ENCODE assay signal across 28 mouse cellular contexts in genomic region chr10:40330262-40330661, GRCm38 (mm10). TPM values are rescaled to one million over a fixed set of nuclear protein-coding genes. Genes with fewer than 3 reads are reported as not detected.
DNase-seq lines count a peak whose midpoint lies in the region; ATAC-seq and TF ChIP-seq lines count a peak whose summit lies in the region.
"Had no signal": no experiment of that assay in that cellular context is flagged by ENCODE, and none has a peak within 500 bp of the region (broad histone marks: within the 10 kb centered on the region; RNA-seq: fewer than 3 reads in every experiment).

No protein-coding gene starts in this region.

- no peak overlapping the region for H3K9ac ChIP-seq in intestine, postnatal 0 days (ENCODE audit: low read depth, low read length)
- H3K9ac ChIP-seq in intestine, embryonic 15.5 days = no peak overlapping the region
- no peak overlapping the region for H3K9ac ChIP-seq in midbrain, postnatal 0 days (replicated peaks; ENCODE audit: low read length, poor library complexity, severe bottlenecking)
- H3K9ac ChIP-seq in midbrain, embryonic 14.5 days (replicated peaks; ENCODE audit: low read length) = no peak overlapping the region
- H3K9ac ChIP-seq: embryonic facial prominence, embryonic 13.5 days; forebrain, embryonic 13.5 days; heart, embryonic 15.5 days; hindbrain, embryonic 13.5 days; limb, embryonic 12.5 days; liver, embryonic 15.5 days; midbrain, embryonic 12.5 days; neural tube, embryonic 12.5 days had no signal

- ATAC-seq in intestine, postnatal 0 days = no peak
- no peak for ATAC-seq in intestine, embryonic 15.5 days
- no peak for ATAC-seq in midbrain, postnatal 0 days (ENCODE audit: low FRiP score)
- ATAC-seq in midbrain, embryonic 14.5 days (ENCODE audit: low FRiP score, low TSS enrichment) = no peak
- ATAC-seq: forebrain, embryonic 13.5 days had no signal

- no peak overlapping the region for H3K4me3 ChIP-seq in intestine, postnatal 0 days (ENCODE audit: low read depth, low read length)
- no peak overlapping the region for H3K4me3 ChIP-seq in intestine, embryonic 15.5 days (replicated peaks)
- H3K4me3 ChIP-seq in midbrain, postnatal 0 days (ENCODE audit: low read depth, low read length) = no peak overlapping the region
- no peak overlapping the region for H3K4me3 ChIP-seq in midbrain, embryonic 14.5 days (replicated peaks; ENCODE audit: low read depth, low read length)
- H3K4me3 ChIP-seq: embryonic facial prominence, embryonic 13.5 days; erythroblast, embryonic 14.5 days; forebrain, embryonic 13.5 days; heart, embryonic 15.5 days; hindbrain, embryonic 13.5 days; limb, embryonic 12.5 days; liver, embryonic 15.5 days; midbrain, embryonic 12.5 days; neural tube, embryonic 12.5 days had no signal

- H3K27me3 ChIP-seq in intestine, postnatal 0 days (replicated peaks; ENCODE audit: control insufficient read depth, insufficient read depth, low read length) = no peaks in the 10 kb centered on the region
- no peaks in the 10 kb centered on the region for H3K27me3 ChIP-seq in intestine, embryonic 15.5 days (replicated peaks)
- H3K27me3 ChIP-seq in midbrain, postnatal 0 days (ENCODE audit: insufficient read depth, low read length) = no peaks in the 10 kb centered on the region
- H3K27me3 ChIP-seq in midbrain, embryonic 14.5 days (ENCODE audit: control insufficient read depth, insufficient read depth, low read length) = no peaks in the 10 kb centered on the region
- H3K27me3 ChIP-seq: embryonic facial prominence, embryonic 13.5 days; forebrain, embryonic 13.5 days; heart, embryonic 15.5 days; hindbrain, embryonic 13.5 days; limb, embryonic 12.5 days; liver, embryonic 15.5 days; midbrain, embryonic 12.5 days; neural tube, embryonic 12.5 days had no signal

- peak; percentile 27 for TF ChIP-seq CTCF in intestine, postnatal 0 days (IDR thresholded peaks at IDR 0.05; ENCODE audit: low read depth)
- peak; percentile 22 for TF ChIP-seq CTCF in midbrain, postnatal 0 days (IDR thresholded peaks at IDR 0.05)

- no peaks in the 10 kb centered on the region for H3K9me3 ChIP-seq in intestine, postnatal 0 days (ENCODE audit: control insufficient read depth)
- H3K9me3 ChIP-seq in intestine, embryonic 15.5 days = no peaks in the 10 kb centered on the region
- no peaks in the 10 kb centered on the region for H3K9me3 ChIP-seq in midbrain, postnatal 0 days (ENCODE audit: low read length)
- H3K9me3 ChIP-seq in midbrain, embryonic 14.5 days (ENCODE audit: control insufficient read depth, low read length) = no peaks in the 10 kb centered on the region
- H3K9me3 ChIP-seq: embryonic facial prominence, embryonic 13.5 days; forebrain, embryonic 13.5 days; heart, embryonic 15.5 days; limb, embryonic 12.5 days; liver, embryonic 15.5 days; midbrain, embryonic 12.5 days; neural tube, embryonic 12.5 days had no signal

- no peak overlapping the region for H3K27ac ChIP-seq in intestine, postnatal 0 days (ENCODE audit: low read depth, low read length)
- no peak overlapping the region for H3K27ac ChIP-seq in intestine, embryonic 15.5 days
- no peak overlapping the region for H3K27ac ChIP-seq in midbrain, postnatal 0 days (ENCODE audit: low read depth, low read length)
- no peak overlapping the region for H3K27ac ChIP-seq in midbrain, embryonic 14.5 days (replicated peaks; ENCODE audit: low read depth, low read length)
- H3K27ac ChIP-seq: embryonic facial prominence, embryonic 13.5 days; forebrain, embryonic 13.5 days; heart, embryonic 15.5 days; hindbrain, embryonic 13.5 days; limb, embryonic 12.5 days; midbrain, embryonic 12.5 days; neural tube, embryonic 12.5 days had no signal

- H3K4me1 ChIP-seq in intestine, postnatal 0 days (replicated peaks; ENCODE audit: control insufficient read depth, insufficient read depth, low read length) = 0 out of 2 replicates have a peak, but pooled peaks cover 4% of the 10 kb centered on the region
- H3K4me1 ChIP-seq in intestine, embryonic 15.5 days (replicated peaks) = no peaks in the 10 kb centered on the region
- no peaks in the 10 kb centered on the region for H3K4me1 ChIP-seq in midbrain, postnatal 0 days (ENCODE audit: insufficient read depth, low read length)
- no peaks in the 10 kb centered on the region for H3K4me1 ChIP-seq in midbrain, embryonic 14.5 days (ENCODE audit: control insufficient read depth, insufficient read depth, low read length)
- H3K4me1 ChIP-seq: embryonic facial prominence, embryonic 13.5 days; forebrain, embryonic 13.5 days; hindbrain, embryonic 13.5 days; limb, embryonic 12.5 days; midbrain, embryonic 12.5 days; neural tube, embryonic 12.5 days had no signal

- no peak overlapping the region for H3K4me2 ChIP-seq in intestine, postnatal 0 days (replicated peaks; ENCODE audit: low read depth)
- no peak overlapping the region for H3K4me2 ChIP-seq in intestine, embryonic 15.5 days (replicated peaks)
- H3K4me2 ChIP-seq in midbrain, postnatal 0 days (ENCODE audit: low read depth, low read length, poor library complexity, severe bottlenecking) = no peak overlapping the region
- no peak overlapping the region for H3K4me2 ChIP-seq in midbrain, embryonic 14.5 days (ENCODE audit: low read length)
- H3K4me2 ChIP-seq: embryonic facial prominence, embryonic 13.5 days; forebrain, embryonic 13.5 days; heart, embryonic 15.5 days; hindbrain, embryonic 13.5 days; limb, embryonic 12.5 days; liver, embryonic 15.5 days; midbrain, embryonic 12.5 days; neural tube, embryonic 12.5 days had no signal

- DNase-seq in midbrain, postnatal 0 days (ENCODE audit: low spot score) = no peak
- DNase-seq in midbrain, embryonic 14.5 days = no peak
- peak; percentile 64 for DNase-seq in R1 (ENCODE audit: low read depth, low spot score)
- no peak for DNase-seq in adrenal gland, adult 2 months
- no peak for DNase-seq in neural tube, embryonic 10.5 days (ENCODE audit: extremely low spot score, low spot score)
- DNase-seq: adrenal gland, postnatal 14 days; cerebellum, adult 8-10 months; cerebellum, postnatal 36 days; embryo, embryonic 11 days; gastrocnemius, postnatal 10 days; heart, adult 18-20 months; heart, postnatal 36 days; kidney, postnatal 25 days; lung, postnatal 10 days; retina, postnatal 1 day; right cerebral cortex, postnatal 25 days; thymus, postnatal 36 days had no signal

- WGBS in intestine, postnatal 0 days = 85% methylated on average over 1 of the region's 1 CpGs
- 86% methylated on average over 1 of the region's 1 CpGs for WGBS in intestine, embryonic 15.5 days
- 83% methylated on average over 1 of the region's 1 CpGs for WGBS in midbrain, postnatal 0 days
- 87% methylated on average over 1 of the region's 1 CpGs for WGBS in midbrain, embryonic 14.5 days

- no peaks in the 10 kb centered on the region for H3K36me3 ChIP-seq in intestine, postnatal 0 days (ENCODE audit: control insufficient read depth, insufficient read depth)
- no peaks in the 10 kb centered on the region for H3K36me3 ChIP-seq in intestine, embryonic 15.5 days
- no peaks in the 10 kb centered on the region for H3K36me3 ChIP-seq in midbrain, postnatal 0 days (ENCODE audit: insufficient read depth, low read length)
- no peaks in the 10 kb centered on the region for H3K36me3 ChIP-seq in midbrain, embryonic 14.5 days (ENCODE audit: control insufficient read depth, insufficient read depth, low read length)
- H3K36me3 ChIP-seq: embryonic facial prominence, embryonic 13.5 days; heart, embryonic 15.5 days; hindbrain, embryonic 13.5 days; limb, embryonic 12.5 days; liver, embryonic 15.5 days; midbrain, embryonic 12.5 days; neural tube, embryonic 12.5 days had no signal

RNA-seq across cellular contexts. Expression of gene Cdk19, which starts 9.1 kb away (rescaled TPM):
- polyA plus RNA-seq in intestine, postnatal 0 days (2015; fragmentation: Nextera tagmentation; extraction: Ambion mirVana) = 3.0 and 3.2 TPM in 2 replicates
- 5.9 and 6.3 TPM in 2 replicates for polyA plus RNA-seq in intestine, embryonic 15.5 days (2015; fragmentation: Nextera tagmentation; extraction: Ambion mirVana)
- total RNA-seq in midbrain, postnatal 0 days (2014; rRNA removed) = 11.8 and 13.2 TPM in 2 replicates
- 3.8 and 3.9 TPM in 2 replicates for polyA plus RNA-seq in midbrain, postnatal 0 days (2015; fragmentation: Nextera tagmentation; extraction: Ambion mirVana)
- polyA plus RNA-seq in midbrain, embryonic 14.5 days (2014; fragmentation: Nextera tagmentation; extraction: Ambion mirVana) = 9.4 and 13.1 TPM in 2 replicates
- 10 to 100 TPM in 1 of 2 experiments, 1 to 10 TPM in 1; 8.7 to 12.7 TPM for total RNA-seq in adrenal gland, adult 2 months (2021)
- polyA plus RNA-seq in adrenal gland, adult 2 months (2012; rRNA removed) = 5.2 and 5.8 TPM in 2 replicates

RNA-seq across cellular contexts. Expression of gene Amd1, which starts 28.3 kb away (rescaled TPM):
- 24.0 and 25.3 TPM in 2 replicates for polyA plus RNA-seq in intestine, postnatal 0 days (2015; fragmentation: Nextera tagmentation; extraction: Ambion mirVana)
- polyA plus RNA-seq in intestine, embryonic 15.5 days (2015; fragmentation: Nextera tagmentation; extraction: Ambion mirVana) = 55.7 and 60.4 TPM in 2 replicates
- 53.2 and 54.6 TPM in 2 replicates for total RNA-seq in midbrain, postnatal 0 days (2014; rRNA removed)
- 32.9 and 34.3 TPM in 2 replicates for polyA plus RNA-seq in midbrain, postnatal 0 days (2015; fragmentation: Nextera tagmentation; extraction: Ambion mirVana)
- polyA plus RNA-seq in midbrain, embryonic 14.5 days (2014; fragmentation: Nextera tagmentation; extraction: Ambion mirVana) = 37.4 and 46.0 TPM in 2 replicates
- total RNA-seq in adrenal gland, adult 2 months (2021) = 10 to 100 TPM; 39.5 to 47.5 TPM
- polyA plus RNA-seq in adrenal gland, adult 2 months (2012; rRNA removed) = 1.8 and 2.0 TPM in 2 replicates
